Mouse (Mus musculus): ENCODE results near the gene Tenm4. TPM values are rescaled to one million over a fixed set of nuclear protein-coding genes. Genes with fewer than 3 reads are reported as not detected.

Gene Tenm4
- polyA plus RNA-seq, 1 experiment from 2014 or later: 22.1 TPM

GRCm38 (mm10) chr7:96336376-96336775, 165.3 kb downstream of the Tenm4 start:
- no peak for DNase-seq (ENCODE audit: low spot score)
- no peak overlapping the region for H3K27ac ChIP-seq
- no peaks in the 10 kb centered on the region for H3K36me3 ChIP-seq
- H3K4me3 ChIP-seq: no peak overlapping the region
- peaks cover 20% of the 10 kb centered on the region; the same call in 1 of the 2 replicates for H3K4me1 ChIP-seq (replicated peaks)
- H3K27me3 ChIP-seq (ENCODE audit: insufficient read depth, poor library complexity, severe bottlenecking): no peaks in the 10 kb centered on the region
- no peaks in the 10 kb centered on the region for H3K9me3 ChIP-seq

- no peaks in the 10 kb centered on the region for H3K9me3 ChIP-seq
- H3K4me1 ChIP-seq (replicated peaks): 0 out of 2 replicates have a peak, but pooled peaks cover 13% of the 10 kb centered on the region
- no peaks in the 10 kb centered on the region for H3K36me3 ChIP-seq
- no peaks in the 10 kb centered on the region for H3K27me3 ChIP-seq (ENCODE audit: insufficient read depth, poor library complexity, severe bottlenecking)
- 90% methylated on average over 5 of the region's 5 CpGs for WGBS
- H3K27ac ChIP-seq: no peak overlapping the region
- H3K4me3 ChIP-seq: no peak overlapping the region
- DNase-seq (ENCODE audit: low spot score): no peak
These were observed 169.8 kb downstream of the Tenm4 start for GRCm38 (mm10) chr7:96340826-96341225.

- Histone ChIP-seq H3K4me1 (replicated peaks) (0 out of 2 replicates have a peak, but pooled peaks cover 9% of the 10 kb centered on the region), H3K36me3 (no peaks in the 10 kb centered on the region), H3K9me3 (no peaks in the 10 kb centered on the region), H3K27me3 (ENCODE audit: insufficient read depth, poor library complexity, severe bottlenecking) (no peaks in the 10 kb centered on the region), H3K27ac (no peak overlapping the region), H3K4me3 (no peak overlapping the region)
- 84% methylated on average over 2 of the region's 2 CpGs for WGBS
- no peak for DNase-seq (ENCODE audit: low spot score)
These were observed 170.4 kb downstream of the Tenm4 start for GRCm38 (mm10) chr7:96341479-96341878.

GRCm38 (mm10) chr7:96342996-96343395, 171.9 kb downstream of the Tenm4 start:
- 87% methylated on average over 6 of the region's 6 CpGs for WGBS
- no peak for DNase-seq (ENCODE audit: low spot score)
- Histone ChIP-seq H3K4me3 (no peak overlapping the region), H3K36me3 (no peaks in the 10 kb centered on the region), H3K9me3 (no peaks in the 10 kb centered on the region), H3K27me3 (ENCODE audit: insufficient read depth, poor library complexity, severe bottlenecking) (no peaks in the 10 kb centered on the region), H3K4me1 (replicated peaks) (0 out of 2 replicates have a peak, but pooled peaks cover 7% of the 10 kb centered on the region), H3K27ac (no peak overlapping the region)

- Histone ChIP-seq H3K4me3 (no peak overlapping the region), H3K36me3 (no peaks in the 10 kb centered on the region), H3K9me3 (no peaks in the 10 kb centered on the region), H3K27me3 (ENCODE audit: insufficient read depth, poor library complexity, severe bottlenecking) (no peaks in the 10 kb centered on the region), H3K27ac (no peak overlapping the region), H3K4me1 (replicated peaks) (0 out of 2 replicates have a peak, but pooled peaks cover 7% of the 10 kb centered on the region)
- DNase-seq (ENCODE audit: low spot score): no peak
- 81% methylated on average over 2 of the region's 2 CpGs for WGBS
These were observed 172.6 kb downstream of the Tenm4 start for GRCm38 (mm10) chr7:96343667-96344066.

GRCm38 (mm10) chr7:96352671-96353070, 181.6 kb downstream of the Tenm4 start:
- Histone ChIP-seq H3K4me1 (replicated peaks) (peaks cover 23% of the 10 kb centered on the region), H3K4me3 (no peak overlapping the region), H3K27ac (no peak overlapping the region), H3K36me3 (no peaks in the 10 kb centered on the region), H3K27me3 (ENCODE audit: insufficient read depth, poor library complexity, severe bottlenecking) (no peaks in the 10 kb centered on the region), H3K9me3 (no peaks in the 10 kb centered on the region)
- DNase-seq (ENCODE audit: low spot score): no peak
- WGBS: 85% methylated on average over 8 of the region's 8 CpGs

GRCm38 (mm10) chr7:96356285-96356811, 185.3 kb downstream of the Tenm4 start:
- Histone ChIP-seq H3K27ac (no peak overlapping the region), H3K27me3 (ENCODE audit: insufficient read depth, poor library complexity, severe bottlenecking) (no peaks in the 10 kb centered on the region), H3K4me1 (replicated peaks) (peaks cover 30% of the 10 kb centered on the region), H3K36me3 (no peaks in the 10 kb centered on the region), H3K4me3 (no peak overlapping the region), H3K9me3 (no peaks in the 10 kb centered on the region)
- WGBS: 44% methylated on average over 3 of the region's 3 CpGs
- no peak for DNase-seq (ENCODE audit: low spot score)

GRCm38 (mm10) chr7:96357550-96357949, 186.5 kb downstream of the Tenm4 start:
- Histone ChIP-seq H3K9me3 (no peaks in the 10 kb centered on the region), H3K36me3 (no peaks in the 10 kb centered on the region), H3K4me1 (replicated peaks) (peaks cover 30% of the 10 kb centered on the region), H3K27me3 (ENCODE audit: insufficient read depth, poor library complexity, severe bottlenecking) (no peaks in the 10 kb centered on the region), H3K27ac (peak overlapping the region; percentile 45; the same call in 1 of the 2 replicates), H3K4me3 (no peak overlapping the region)
- no peak for DNase-seq (ENCODE audit: low spot score)
- 64% methylated on average over 6 of the region's 6 CpGs for WGBS

GRCm38 (mm10) chr7:96363311-96363710, 192.3 kb downstream of the Tenm4 start:
- 84% methylated on average over 3 of the region's 3 CpGs for WGBS

GRCm38 (mm10) chr7:96369947-96370346, 198.9 kb downstream of the Tenm4 start:
- H3K36me3 ChIP-seq: no peaks in the 10 kb centered on the region
- H3K4me1 ChIP-seq (replicated peaks): peaks cover 16% of the 10 kb centered on the region; the same call in 1 of the 2 replicates
- no peaks in the 10 kb centered on the region for H3K9me3 ChIP-seq
- H3K4me3 ChIP-seq: no peak overlapping the region
- DNase-seq (ENCODE audit: low spot score): no peak
- 89% methylated on average over 4 of the region's 4 CpGs for WGBS
- no peaks in the 10 kb centered on the region for H3K27me3 ChIP-seq (ENCODE audit: insufficient read depth, poor library complexity, severe bottlenecking)
- no peak overlapping the region for H3K27ac ChIP-seq

More at GRCm38 (mm10) chr7:96363311-96363710, 192.3 kb downstream of the Tenm4 start:
- no peak overlapping the region for H3K27ac ChIP-seq
- DNase-seq (ENCODE audit: low spot score): no peak
- H3K27me3 ChIP-seq (ENCODE audit: insufficient read depth, poor library complexity, severe bottlenecking): no peaks in the 10 kb centered on the region
- peaks cover 4% of the 10 kb centered on the region; the same call in 1 of the 2 replicates for H3K4me1 ChIP-seq (replicated peaks)
- no peak overlapping the region for H3K4me3 ChIP-seq
- no peaks in the 10 kb centered on the region for H3K9me3 ChIP-seq
- no peaks in the 10 kb centered on the region for H3K36me3 ChIP-seq

GRCm38 (mm10) chr7:96374004-96374663, 203.1 kb downstream of the Tenm4 start:
- Histone ChIP-seq H3K27ac (no peak overlapping the region), H3K4me3 (no peak overlapping the region), H3K9me3 (no peaks in the 10 kb centered on the region), H3K27me3 (ENCODE audit: insufficient read depth, poor library complexity, severe bottlenecking) (no peaks in the 10 kb centered on the region), H3K36me3 (no peaks in the 10 kb centered on the region), H3K4me1 (replicated peaks) (peaks cover 16% of the 10 kb centered on the region; the same call in 1 of the 2 replicates)
- WGBS: 81% methylated on average over 6 of the region's 6 CpGs
- DNase-seq (ENCODE audit: low spot score): no peak

GRCm38 (mm10) chr7:96375507-96375906, 204.5 kb downstream of the Tenm4 start:
- H3K9me3 ChIP-seq: no peaks in the 10 kb centered on the region
- peaks cover 13% of the 10 kb centered on the region; the same call in 1 of the 2 replicates for H3K4me1 ChIP-seq (replicated peaks)
- H3K36me3 ChIP-seq: no peaks in the 10 kb centered on the region
- no peak overlapping the region for H3K4me3 ChIP-seq
- DNase-seq (ENCODE audit: low spot score): no peak
- H3K27ac ChIP-seq: no peak overlapping the region
- 93% methylated on average over 6 of the region's 6 CpGs for WGBS
- H3K27me3 ChIP-seq (ENCODE audit: insufficient read depth, poor library complexity, severe bottlenecking): no peaks in the 10 kb centered on the region

- H3K27ac ChIP-seq: peak overlapping the region; percentile 85
- DNase-seq (ENCODE audit: low spot score): peak; percentile 27
- WGBS: 14% methylated on average over 6 of the region's 6 CpGs
- peaks cover 21% of the 10 kb centered on the region for H3K4me1 ChIP-seq (replicated peaks)
- no peaks in the 10 kb centered on the region for H3K27me3 ChIP-seq (ENCODE audit: insufficient read depth, poor library complexity, severe bottlenecking)
- no peak overlapping the region for H3K4me3 ChIP-seq
- H3K9me3 ChIP-seq: no peaks in the 10 kb centered on the region
- no peaks in the 10 kb centered on the region for H3K36me3 ChIP-seq
These were observed 212.9 kb downstream of the Tenm4 start for GRCm38 (mm10) chr7:96383686-96384528.
